8 mouse cellular contexts compared by ENCODE assay signal in the genomic region with DNA sequence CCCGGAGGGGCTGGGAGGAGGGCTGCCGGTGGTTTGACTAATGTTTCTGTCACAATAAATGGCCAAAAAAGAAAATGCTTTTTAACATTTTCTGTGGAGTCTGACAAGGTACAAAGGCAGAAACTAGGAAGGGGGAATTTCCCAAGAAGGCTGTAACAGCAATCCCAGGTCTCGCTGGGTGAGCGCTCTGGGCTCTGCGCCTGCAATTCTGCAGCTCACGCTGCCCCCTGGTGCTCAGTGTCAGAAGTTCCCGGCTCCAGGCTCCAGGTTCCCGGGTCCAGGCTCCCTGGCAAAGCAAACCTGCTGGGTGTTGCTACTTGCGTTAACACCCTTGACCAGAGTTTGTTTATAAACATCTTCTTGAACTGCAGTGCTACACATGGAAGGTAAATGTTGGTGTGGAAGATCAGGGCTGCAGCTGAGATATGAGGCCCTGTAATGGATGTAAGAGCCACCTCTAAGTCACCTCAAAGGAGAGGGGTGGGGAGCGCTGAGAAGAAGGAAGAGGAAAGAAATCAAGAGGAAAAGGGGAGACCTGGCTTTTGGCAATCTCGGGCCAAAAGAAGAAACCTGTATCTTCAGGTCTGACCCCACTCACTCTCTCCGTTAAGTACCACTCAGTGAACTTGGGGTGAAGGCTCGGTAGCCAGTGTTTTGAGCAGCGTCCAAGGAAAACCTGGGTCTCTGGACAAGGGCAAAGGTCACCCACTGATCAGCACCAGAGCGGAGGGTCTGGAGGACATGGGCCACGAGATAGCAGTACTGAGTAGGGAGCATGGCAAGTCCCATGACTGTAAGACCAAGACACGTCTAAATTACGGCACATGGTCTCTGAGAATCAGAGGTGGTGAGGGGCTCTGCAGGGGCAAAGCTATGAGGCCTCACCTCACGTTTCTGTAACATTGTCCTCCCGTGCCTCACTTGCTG.
A peak's percentile ranks its signal among the peaks of the same experiment; 100 is the strongest.
DNase-seq lines count a peak whose midpoint lies in the region; ATAC-seq lines count a peak whose summit lies in the region.

No protein-coding gene starts in this region.

- peak; percentile 80 for ATAC-seq in megakaryocyte progenitor cell, adult 5-6 weeks (replicated peaks; ENCODE audit: poor library complexity)

- peak; percentile 73 for DNase-seq in adrenal gland, adult 2 months
- DNase-seq in cerebellum, postnatal 4 days (ENCODE audit: low spot score in 2 of 2) = peak; percentile 84 to 87
- peak; percentile 67 for DNase-seq in gastrocnemius, adult 18-20 months (ENCODE audit: low spot score)
- DNase-seq in induced T-regulatory cell, adult 2 months (ENCODE audit: low read depth) = peak; percentile 29
- DNase-seq in left cerebral cortex, adult 18-20 months (ENCODE audit: low spot score in 2 of 2) = peak; percentile 85 to 87
- DNase-seq in right cerebral cortex, postnatal 25 days = peak; percentile 73
- no peak for DNase-seq in T-cell, adult 2 months (ENCODE audit: low spot score)
